Mouse (Mus musculus) heart, postnatal 0 days (tissue): ENCODE results near the gene Aknad1.

ENCODE experiments used
- CTCF ChIP-seq: IDR thresholded peaks from 2 replicates; pipeline ENCODE4 v1.5.1; 2016; ENCODE audit warnings: antibody characterized with exemption, control low read depth, low read depth
- EP300 ChIP-seq: IDR thresholded peaks from 2 replicates; pipeline ENCODE4 v1.6.1; 2016; ENCODE audit warnings: antibody characterized with exemption, low read depth

GRCm38 (mm10) chr3:108722036-108722872, 17.2 kb upstream of the Aknad1 start, which contains the start of gene Gpsm2:
- TF ChIP-seq CTCF (no peak), EP300 (no peak)
